Mouse (Mus musculus): ENCODE measurements around the gene Arhgef15. TPM values are rescaled to one million over a fixed set of nuclear protein-coding genes. Genes with fewer than 3 reads are reported as not detected.
"Not testable (repeated sequence)": the region's sequence is repeated elsewhere in the genome, so short reads cannot be mapped to it uniquely, and the experiment has no call there.

Arhgef15 gene
- polyA plus RNA-seq, 1 experiment, result 0.25 TPM

DNA sequence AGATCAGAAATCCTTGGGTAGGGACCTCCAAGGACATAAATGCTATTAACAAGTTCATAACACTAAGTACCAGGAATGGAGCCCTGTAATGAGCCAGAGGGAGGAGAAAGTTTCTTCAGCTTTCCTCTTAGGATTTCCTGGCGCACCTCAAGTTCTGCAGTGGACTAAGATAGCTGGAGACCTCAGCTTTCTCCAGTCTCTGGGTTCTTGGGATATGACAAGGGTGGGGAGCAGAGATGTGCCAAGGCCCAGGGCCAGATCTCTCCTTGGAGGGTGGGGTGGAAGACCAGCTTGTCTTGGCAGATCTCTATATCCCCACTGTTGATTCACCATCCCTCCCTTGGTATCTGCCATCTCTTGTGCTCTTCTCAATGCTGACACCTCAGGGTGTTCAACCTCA is 18.3 kb upstream of the Arhgef15 start:
- H3K4me3 ChIP-seq (ENCODE audit: insufficient read depth, poor library complexity, severe bottlenecking), result no peak overlapping the region
- TF ChIP-seq CEBPB (IDR thresholded peaks at IDR 0.05; ENCODE audit: low read depth), result no peak
- TF ChIP-seq FOSL1 (IDR thresholded peaks at IDR 0.05; ENCODE audit: insufficient read depth, low read length, poor library complexity, severe bottlenecking), result no peak
- TF ChIP-seq MYOG (IDR thresholded peaks at IDR 0.05; ENCODE audit: control insufficient read depth, extremely low read depth, insufficient read length), result no peak
- no peak overlapping the region for H3ac ChIP-seq (ENCODE audit: control insufficient read depth, insufficient read length, low read depth)
- no peaks in the 10 kb centered on the region for H3K36me3 ChIP-seq (ENCODE audit: control insufficient read depth, insufficient read depth)
- H3K27me3 ChIP-seq (ENCODE audit: control insufficient read depth, insufficient read depth, insufficient read length), result no peaks in the 10 kb centered on the region
- H3K79me3 ChIP-seq (ENCODE audit: low read depth), result no peaks in the 10 kb centered on the region
- H3K79me2 ChIP-seq (ENCODE audit: control insufficient read depth, insufficient read depth), result no peaks in the 10 kb centered on the region

DNA sequence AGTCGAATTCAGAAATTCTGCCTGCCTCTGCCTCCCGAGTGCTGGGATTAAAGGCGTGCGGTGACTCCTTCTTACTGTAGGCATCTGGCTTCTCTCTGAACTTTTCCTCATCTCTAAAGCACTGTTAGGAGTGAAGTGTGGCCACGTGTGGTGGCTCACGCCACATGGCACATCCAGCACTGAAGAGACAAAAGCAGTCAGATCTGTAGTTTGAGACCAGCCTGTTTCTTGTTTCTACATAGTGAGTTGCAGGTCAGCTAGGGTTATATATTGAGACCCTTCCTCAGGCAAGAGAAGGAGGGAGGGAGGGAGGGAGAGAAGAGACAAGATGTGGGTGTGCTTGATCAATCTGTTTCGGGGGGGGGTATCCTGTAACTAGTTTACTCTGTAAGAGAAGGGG is 17.8 kb upstream of the Arhgef15 start, which contains the start of gene Rangrf:
Gene Rangrf (minus strand): TSS at position 101 of the 400 bp plus-strand sequence.
- no peaks in the 10 kb centered on the region for H3K79me2 ChIP-seq (ENCODE audit: control insufficient read depth, insufficient read depth)
- H3K36me3 ChIP-seq (ENCODE audit: control insufficient read depth, insufficient read depth), result no peaks in the 10 kb centered on the region
- peak within 1 kb of the TSS; percentile 28 for H3K4me3 ChIP-seq (ENCODE audit: insufficient read depth, poor library complexity, severe bottlenecking)
- H3ac ChIP-seq (ENCODE audit: control insufficient read depth, insufficient read length, low read depth), result no peak within 1 kb of the TSS
- TF ChIP-seq CTCF (IDR thresholded peaks at IDR 0.05; ENCODE audit: control insufficient read depth, insufficient read depth, insufficient read length) (no peak), MAX (IDR thresholded peaks at IDR 0.05) (no peak), USF1 (IDR thresholded peaks at IDR 0.05; ENCODE audit: low read depth) (no peak), CEBPB (IDR thresholded peaks at IDR 0.05; ENCODE audit: low read depth) (no peak), FOSL1 (IDR thresholded peaks at IDR 0.05; ENCODE audit: insufficient read depth, low read length, poor library complexity, severe bottlenecking) (no peak), MYOG (IDR thresholded peaks at IDR 0.05; ENCODE audit: control insufficient read depth, extremely low read depth, insufficient read length) (no peak), MYOD1 (IDR thresholded peaks at IDR 0.05; ENCODE audit: control insufficient read depth, insufficient read length, low read depth) (no peak)
- H3K79me3 ChIP-seq (ENCODE audit: low read depth), result no peaks in the 10 kb centered on the region
- no peaks in the 10 kb centered on the region for H3K27me3 ChIP-seq (ENCODE audit: control insufficient read depth, insufficient read depth, insufficient read length)

DNA sequence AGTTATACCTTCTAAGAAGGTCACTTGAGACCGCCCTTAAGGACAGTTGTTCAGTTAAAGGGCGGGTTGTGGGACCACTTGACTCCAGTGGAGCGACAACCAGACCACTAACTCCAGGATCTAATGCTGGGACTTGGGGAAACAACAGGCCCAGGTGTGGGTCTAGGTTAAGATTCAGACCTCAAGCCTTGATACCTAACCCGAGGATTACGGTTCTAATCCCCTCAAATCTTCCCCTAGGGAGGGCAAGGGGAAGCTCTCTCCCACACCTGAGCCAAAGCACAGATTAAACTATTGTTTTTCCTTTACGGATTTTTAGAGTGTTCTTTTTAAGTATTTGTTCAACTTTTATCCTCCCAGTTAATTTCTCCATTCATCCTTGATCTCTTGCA is 16.8 kb upstream of the Arhgef15 start:
- TF ChIP-seq MYOD1 (IDR thresholded peaks at IDR 0.05; ENCODE audit: control insufficient read depth, insufficient read length, low read depth) (no peak), MYOG (IDR thresholded peaks at IDR 0.05; ENCODE audit: control insufficient read depth, extremely low read depth, insufficient read length) (no peak), MAX (IDR thresholded peaks at IDR 0.05) (no peak), USF1 (IDR thresholded peaks at IDR 0.05; ENCODE audit: low read depth) (no peak), CEBPB (IDR thresholded peaks at IDR 0.05; ENCODE audit: low read depth) (no peak), CTCF (IDR thresholded peaks at IDR 0.05; ENCODE audit: control insufficient read depth, insufficient read depth, insufficient read length) (no peak), FOSL1 (IDR thresholded peaks at IDR 0.05; ENCODE audit: insufficient read depth, low read length, poor library complexity, severe bottlenecking) (no peak)
- no peaks in the 10 kb centered on the region for H3K36me3 ChIP-seq (ENCODE audit: control insufficient read depth, insufficient read depth)
- no peaks in the 10 kb centered on the region for H3K27me3 ChIP-seq (ENCODE audit: control insufficient read depth, insufficient read depth, insufficient read length)
- no peaks in the 10 kb centered on the region for H3K79me2 ChIP-seq (ENCODE audit: control insufficient read depth, insufficient read depth)
- H3K79me3 ChIP-seq (ENCODE audit: low read depth), result no peaks in the 10 kb centered on the region
- no peak overlapping the region for H3ac ChIP-seq (ENCODE audit: control insufficient read depth, insufficient read length, low read depth)
- H3K4me3 ChIP-seq (ENCODE audit: insufficient read depth, poor library complexity, severe bottlenecking), result peak overlapping the region; percentile 28

DNA sequence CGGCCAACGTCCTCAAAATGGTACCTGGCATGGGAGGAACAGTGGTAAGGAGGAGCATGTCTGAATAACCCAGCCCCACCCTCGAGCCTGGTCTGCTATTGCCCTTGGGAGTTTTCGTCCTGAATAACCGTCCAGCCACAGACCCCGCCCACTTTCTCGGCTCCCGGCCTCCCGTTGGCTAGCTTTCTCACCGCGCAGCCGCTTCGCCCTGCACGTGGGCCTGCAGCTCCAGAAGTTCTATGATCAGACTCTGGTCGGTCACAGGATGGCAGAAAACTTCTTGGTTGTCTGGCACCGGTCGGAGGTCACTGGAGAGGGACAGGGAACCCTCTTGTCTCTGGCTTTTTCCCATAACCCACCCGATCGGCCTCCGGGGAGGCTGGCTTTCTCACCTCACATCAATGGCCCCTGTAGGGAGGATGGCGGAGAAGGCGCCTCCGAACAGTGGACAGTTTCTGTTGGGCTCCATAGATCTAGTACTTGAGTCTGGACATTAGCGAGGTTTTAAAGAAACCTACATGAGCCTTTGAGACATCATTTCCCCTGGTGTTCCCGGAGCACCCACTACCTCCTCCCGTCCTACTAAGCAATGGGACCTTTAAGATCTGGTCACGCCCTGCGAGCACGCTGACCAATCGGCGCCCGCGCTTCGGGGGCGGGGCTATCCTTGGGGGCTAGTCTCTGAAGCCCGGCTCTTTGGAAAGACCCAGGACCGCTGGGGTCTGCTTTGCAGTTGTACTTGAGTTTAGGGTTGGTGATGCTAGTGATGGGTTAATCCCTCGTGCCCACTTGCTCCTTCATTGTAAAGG is 16.2 kb upstream of the Arhgef15 start:
- H3K4me3 ChIP-seq (ENCODE audit: insufficient read depth, poor library complexity, severe bottlenecking), result peak overlapping the region; percentile 28
- H3K79me3 ChIP-seq (ENCODE audit: low read depth); H3K36me3 ChIP-seq (ENCODE audit: control insufficient read depth, insufficient read depth); H3K79me2 ChIP-seq (ENCODE audit: control insufficient read depth, insufficient read depth); H3K27me3 ChIP-seq (ENCODE audit: control insufficient read depth, insufficient read depth, insufficient read length): not testable (repeated sequence)
- peak overlapping the region; percentile 68 for H3ac ChIP-seq (ENCODE audit: control insufficient read depth, insufficient read length, low read depth)
- TF ChIP-seq USF1 (IDR thresholded peaks at IDR 0.05; ENCODE audit: low read depth) (peak; percentile 29), MAX (IDR thresholded peaks at IDR 0.05) (peak; percentile 87)

DNA sequence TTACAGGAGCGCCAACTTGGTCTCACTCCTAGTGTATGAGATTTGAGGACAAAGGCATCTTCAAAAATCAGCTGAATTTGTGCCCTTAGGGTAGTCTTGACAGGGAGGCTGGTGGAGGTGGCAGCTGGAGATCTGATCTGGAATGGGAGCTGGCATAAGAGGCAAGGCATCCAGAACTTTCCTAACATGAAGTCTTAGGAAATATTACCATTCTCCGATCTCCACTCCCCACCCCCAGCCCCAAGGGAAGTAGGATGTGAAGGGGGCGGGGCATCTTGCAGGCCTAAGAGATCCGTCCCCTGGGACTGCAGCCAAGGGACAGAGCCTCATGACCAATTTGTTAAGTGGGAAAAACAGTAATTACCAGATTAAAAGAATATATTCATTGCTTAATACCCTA is 13.0 kb upstream of the Arhgef15 start:
- Histone ChIP-seq H3K4me3 (ENCODE audit: insufficient read depth, poor library complexity, severe bottlenecking) (no peak overlapping the region), H3ac (ENCODE audit: control insufficient read depth, insufficient read length, low read depth) (no peak overlapping the region), H3K36me3 (ENCODE audit: control insufficient read depth, insufficient read depth) (no peaks in the 10 kb centered on the region), H3K79me2 (ENCODE audit: control insufficient read depth, insufficient read depth) (no peaks in the 10 kb centered on the region), H3K27me3 (ENCODE audit: control insufficient read depth, insufficient read depth, insufficient read length) (no peaks in the 10 kb centered on the region), H3K79me3 (ENCODE audit: low read depth) (no peaks in the 10 kb centered on the region)
- TF ChIP-seq MYOG (IDR thresholded peaks at IDR 0.05; ENCODE audit: control insufficient read depth, extremely low read depth, insufficient read length), result no peak
- no peak for TF ChIP-seq MYOD1 (IDR thresholded peaks at IDR 0.05; ENCODE audit: control insufficient read depth, insufficient read length, low read depth)
- no peak for TF ChIP-seq MAX (IDR thresholded peaks at IDR 0.05)
- TF ChIP-seq USF1 (IDR thresholded peaks at IDR 0.05; ENCODE audit: low read depth), result no peak
- no peak for TF ChIP-seq FOSL1 (IDR thresholded peaks at IDR 0.05; ENCODE audit: insufficient read depth, low read length, poor library complexity, severe bottlenecking)
- TF ChIP-seq CTCF (IDR thresholded peaks at IDR 0.05; ENCODE audit: control insufficient read depth, insufficient read depth, insufficient read length), result no peak
- no peak for TF ChIP-seq CEBPB (IDR thresholded peaks at IDR 0.05; ENCODE audit: low read depth)

DNA sequence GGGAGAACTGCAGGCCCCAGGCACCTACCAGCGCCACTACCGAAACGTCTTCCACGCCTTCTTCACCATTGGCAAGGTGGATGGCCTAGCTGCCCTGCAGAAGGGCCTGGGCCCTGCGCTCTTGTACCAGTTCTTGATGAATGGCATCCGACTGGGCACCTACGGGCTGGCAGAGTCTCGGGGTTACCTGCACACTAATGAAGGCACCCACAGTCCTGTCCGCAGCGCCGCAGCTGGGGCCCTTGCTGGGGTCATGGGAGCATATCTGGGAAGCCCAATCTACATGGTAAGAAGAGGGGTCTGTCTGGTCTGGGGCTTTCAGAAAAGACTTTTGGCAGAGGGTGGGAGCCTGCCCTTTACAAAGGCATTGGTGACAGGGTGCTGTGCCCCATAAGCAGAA is 11.5 kb upstream of the Arhgef15 start:
- no peaks in the 10 kb centered on the region for H3K79me2 ChIP-seq (ENCODE audit: control insufficient read depth, insufficient read depth)
- no peaks in the 10 kb centered on the region for H3K27me3 ChIP-seq (ENCODE audit: control insufficient read depth, insufficient read depth, insufficient read length)
- H3K79me3 ChIP-seq (ENCODE audit: low read depth), result no peaks in the 10 kb centered on the region
- TF ChIP-seq CTCF (IDR thresholded peaks at IDR 0.05; ENCODE audit: control insufficient read depth, insufficient read depth, insufficient read length) (no peak), USF1 (IDR thresholded peaks at IDR 0.05; ENCODE audit: low read depth) (no peak), CEBPB (IDR thresholded peaks at IDR 0.05; ENCODE audit: low read depth) (no peak), MYOG (IDR thresholded peaks at IDR 0.05; ENCODE audit: control insufficient read depth, extremely low read depth, insufficient read length) (no peak), MAX (IDR thresholded peaks at IDR 0.05) (no peak), FOSL1 (IDR thresholded peaks at IDR 0.05; ENCODE audit: insufficient read depth, low read length, poor library complexity, severe bottlenecking) (no peak)
- H3ac ChIP-seq (ENCODE audit: control insufficient read depth, insufficient read length, low read depth), result no peak overlapping the region
- no peak overlapping the region for H3K4me3 ChIP-seq (ENCODE audit: insufficient read depth, poor library complexity, severe bottlenecking)
- no peaks in the 10 kb centered on the region for H3K36me3 ChIP-seq (ENCODE audit: control insufficient read depth, insufficient read depth)
